Mouse (Mus musculus) midbrain, embryonic 12.5 days (tissue): ENCODE results near the gene Cd96. TPM values are rescaled to one million over a fixed set of nuclear protein-coding genes. Genes with fewer than 3 reads are reported as not detected.

ENCODE experiments used
- ATAC-seq: fragments of 200-750 bp; cut with Nextera tagmentation; 2 replicates; pipeline ENCODE4 v1.8.0; 2017; ENCODE audit warnings: low read depth, moderate TSS enrichment, moderate library complexity; ENCODE audit not compliant: low FRiP score
- H3K27ac ChIP-seq: fragments of 300-500 bp; sonication (generic); replicated peaks from 2 replicates; pipeline ENCODE4 v1.5.1; 2016; ENCODE audit warnings: mild to moderate bottlenecking
- H3K27me3 ChIP-seq: fragments of 300-500 bp; sonication (generic); 2 replicates; pipeline ENCODE4 v1.6.1; 2016; ENCODE audit warnings: mild to moderate bottlenecking
- H3K36me3 ChIP-seq: fragments of 300-500 bp; sonication (generic); 2 replicates; pipeline ENCODE4 v1.6.1; 2016
- H3K4me1 ChIP-seq: fragments of 300-500 bp; sonication (generic); 2 replicates; pipeline ENCODE4 v1.6.1; 2016
- H3K4me2 ChIP-seq: fragments of 300-500 bp; sonication (generic); replicated peaks from 2 replicates; pipeline ENCODE4 v1.6.1; 2016; ENCODE audit warnings: mild to moderate bottlenecking, moderate library complexity
- H3K4me3 ChIP-seq: fragments of 300-500 bp; sonication (generic); 2 replicates; pipeline ENCODE4 v1.5.1; 2016; ENCODE audit warnings: mild to moderate bottlenecking
- H3K9ac ChIP-seq: fragments of 300-500 bp; sonication (generic); replicated peaks from 2 replicates; pipeline ENCODE4 v1.6.1; 2016; ENCODE audit warnings: mild to moderate bottlenecking, moderate library complexity
- H3K9me3 ChIP-seq: fragments of 300-500 bp; sonication (generic); 2 replicates; pipeline ENCODE4 v1.6.1; 2016; ENCODE audit warnings: mild to moderate bottlenecking
- WGBS: fragments of 180-500 bp; shearing (Covaris S2); methylation state at CpG from one replicate; pipeline ENCODE4 v1.1.7; 2016; 5-methylcytosine and 5-hydroxymethylcytosine counted together
- polyA plus RNA-seq: library from polyadenylated mRNA; unstranded; fragments of >200 nt; fragmentation: Nextera tagmentation; extraction: Ambion mirVana; gene quantifications from 2 replicates; pipeline ENCODE4 v1.2.1, GENCODE M21; 2016

Cd96 gene
- polyA plus RNA-seq, 1 experiment from 2014 or later, result not detected

DNA sequence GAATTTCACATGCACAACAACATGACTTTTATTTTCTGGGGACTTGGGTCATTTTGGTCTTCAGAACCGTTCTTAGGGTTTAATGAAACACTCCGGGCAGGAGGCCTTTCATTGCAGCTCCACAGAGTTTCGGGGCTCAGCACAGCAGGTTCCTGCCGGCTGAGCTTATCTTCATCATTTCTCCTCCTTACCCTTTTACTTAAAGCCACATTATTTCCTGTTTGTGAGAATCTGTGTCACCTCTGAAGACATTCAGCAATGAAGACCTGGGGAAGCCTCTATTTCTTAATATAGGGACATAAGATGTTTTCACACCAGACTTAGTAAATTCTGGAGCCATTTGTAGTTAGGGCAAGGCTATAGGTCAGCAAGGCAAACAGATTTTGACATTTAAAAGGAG is 12.6 kb downstream of the Cd96 start:
- Histone ChIP-seq H3K9ac (no peak overlapping the region), H3K4me3 (no peak overlapping the region), H3K27ac (no peak overlapping the region), H3K4me1 (no peaks in the 10 kb centered on the region), H3K9me3 (no peaks in the 10 kb centered on the region), H3K36me3 (no peaks in the 10 kb centered on the region), H3K27me3 (no peaks in the 10 kb centered on the region), H3K4me2 (no peak overlapping the region)
- ATAC-seq, result no peak
- WGBS, result 58% methylated on average over 4 of the region's 4 CpGs

DNA sequence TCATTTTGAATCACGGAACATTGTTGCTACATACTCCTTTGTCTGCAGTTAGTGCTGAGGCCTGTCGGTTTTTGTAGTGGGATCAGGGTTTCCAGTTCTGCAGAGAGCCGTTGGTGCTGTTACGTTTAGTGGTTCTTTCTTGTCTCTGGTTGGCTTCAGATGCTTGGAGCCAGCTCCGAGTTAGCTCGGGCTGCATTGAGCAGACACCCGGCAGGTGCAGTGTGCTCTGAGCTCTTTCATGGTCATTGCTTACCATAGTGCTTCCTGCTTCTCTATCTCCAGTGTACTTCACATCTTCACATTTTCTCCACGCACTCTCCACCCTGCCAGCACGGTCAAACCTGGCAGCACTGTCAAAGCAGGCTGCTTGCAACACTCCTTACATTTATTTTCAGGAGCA is 15.6 kb downstream of the Cd96 start:
- Histone ChIP-seq H3K36me3 (no peaks in the 10 kb centered on the region), H3K27me3 (no peaks in the 10 kb centered on the region), H3K4me2 (no peak overlapping the region), H3K9me3 (no peaks in the 10 kb centered on the region), H3K4me1 (no peaks in the 10 kb centered on the region), H3K4me3 (no peak overlapping the region), H3K27ac (no peak overlapping the region), H3K9ac (no peak overlapping the region)
- ATAC-seq, result no peak
- 81% methylated on average over 9 of the region's 9 CpGs for WGBS

DNA sequence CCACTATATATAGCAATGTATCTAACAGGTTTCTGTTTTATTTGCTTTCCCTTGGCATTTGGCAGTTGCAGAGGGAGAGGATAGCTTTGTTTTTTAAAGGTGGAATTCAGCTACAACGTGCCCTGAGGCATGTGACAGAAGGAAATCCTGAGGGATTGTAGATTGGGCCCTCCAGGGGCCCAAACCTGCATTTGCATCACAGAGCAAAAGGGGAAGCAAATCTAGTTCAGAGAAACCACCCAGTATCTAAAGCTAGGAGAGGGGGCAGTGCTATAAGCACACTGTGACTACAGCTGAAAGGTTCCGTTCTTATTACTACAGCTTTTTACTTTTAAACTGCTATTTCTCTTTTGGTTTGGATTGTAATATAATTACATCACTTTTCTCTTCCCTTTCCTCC is 18.3 kb downstream of the Cd96 start:
- no peaks in the 10 kb centered on the region for H3K27me3 ChIP-seq
- no peaks in the 10 kb centered on the region for H3K9me3 ChIP-seq
- no peak for ATAC-seq
- no peak overlapping the region for H3K27ac ChIP-seq
- WGBS, result 43% methylated on average over 2 of the region's 2 CpGs
- H3K4me1 ChIP-seq, result no peaks in the 10 kb centered on the region
- no peak overlapping the region for H3K4me3 ChIP-seq
- H3K36me3 ChIP-seq, result no peaks in the 10 kb centered on the region
- no peak overlapping the region for H3K9ac ChIP-seq
- H3K4me2 ChIP-seq, result no peak overlapping the region

DNA sequence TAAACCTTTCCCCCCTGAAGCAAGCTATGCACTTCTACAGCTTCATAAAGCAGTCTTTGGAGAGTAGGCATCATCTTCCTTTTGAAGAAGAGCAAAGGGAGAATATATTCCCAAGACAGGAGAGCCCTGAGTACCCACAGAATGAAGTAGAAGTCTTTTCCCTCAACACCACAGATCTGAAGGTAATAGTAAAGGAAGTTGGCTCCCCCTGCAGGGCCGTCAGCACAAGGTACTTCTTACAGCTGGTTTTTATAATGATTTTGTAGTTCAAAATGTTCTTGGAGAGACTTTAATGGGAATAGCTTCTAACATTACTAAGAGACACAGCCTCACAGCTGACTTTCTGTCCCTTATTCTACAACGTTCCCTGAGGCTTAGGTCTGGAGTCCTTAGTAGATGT is 19.8 kb downstream of the Cd96 start:
- Histone ChIP-seq H3K4me2 (no peak overlapping the region), H3K9ac (no peak overlapping the region), H3K36me3 (no peaks in the 10 kb centered on the region), H3K4me3 (no peak overlapping the region), H3K27me3 (no peaks in the 10 kb centered on the region), H3K4me1 (no peaks in the 10 kb centered on the region), H3K9me3 (no peaks in the 10 kb centered on the region), H3K27ac (no peak overlapping the region)
- no peak for ATAC-seq
- 73% methylated on average over 2 of the region's 2 CpGs for WGBS

DNA sequence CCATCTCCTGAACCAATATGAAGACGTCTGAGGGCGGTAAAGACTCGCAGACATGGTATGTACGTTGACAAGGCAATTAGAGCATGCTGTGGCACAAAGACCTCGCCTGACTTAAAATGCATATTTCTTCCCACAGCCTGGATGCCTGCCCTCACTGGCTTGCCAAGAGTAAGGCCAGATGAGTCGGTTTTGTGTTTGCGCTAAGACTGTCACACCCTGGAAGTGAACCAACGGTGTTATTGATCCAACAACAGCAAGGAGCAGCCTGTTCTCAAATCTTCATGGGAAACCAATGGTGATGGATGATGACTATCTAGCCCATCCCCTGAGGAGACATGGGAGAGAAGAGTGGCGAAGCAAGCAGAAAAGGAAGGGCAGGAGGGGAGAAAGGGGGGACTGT is 22.6 kb downstream of the Cd96 start:
- Histone ChIP-seq H3K4me2 (no peak overlapping the region), H3K9ac (no peak overlapping the region), H3K9me3 (no peaks in the 10 kb centered on the region), H3K27me3 (no peaks in the 10 kb centered on the region), H3K27ac (no peak overlapping the region), H3K4me3 (no peak overlapping the region), H3K36me3 (no peaks in the 10 kb centered on the region), H3K4me1 (no peaks in the 10 kb centered on the region)
- ATAC-seq, result no peak
- 81% methylated on average over 9 of the region's 9 CpGs for WGBS

DNA sequence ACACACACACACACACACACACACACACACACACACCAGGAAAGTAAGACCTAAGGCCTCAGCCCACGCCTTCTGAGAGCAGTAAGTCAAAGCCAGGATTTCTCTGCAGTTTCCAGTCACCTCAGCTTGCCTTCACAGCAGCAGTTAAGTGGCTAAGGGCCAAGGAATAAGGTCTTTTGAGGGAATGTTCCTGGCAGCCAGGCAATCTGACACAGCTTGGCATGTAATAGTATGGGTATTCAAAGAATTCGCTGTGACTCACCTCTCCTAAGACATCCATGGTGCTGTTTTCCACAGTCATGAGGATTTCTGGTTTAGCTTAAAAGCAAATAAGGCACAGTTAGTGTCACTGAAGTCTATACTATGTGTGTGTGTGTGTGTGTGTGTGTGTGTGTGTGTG is 25.6 kb downstream of the Cd96 start:
- Histone ChIP-seq H3K27me3 (no peaks in the 10 kb centered on the region), H3K4me3 (no peak overlapping the region), H3K9me3 (no peaks in the 10 kb centered on the region), H3K9ac (no peak overlapping the region), H3K4me1 (no peaks in the 10 kb centered on the region), H3K27ac (no peak overlapping the region), H3K4me2 (no peak overlapping the region), H3K36me3 (no peaks in the 10 kb centered on the region)
- 80% methylated on average over 2 of the region's 2 CpGs for WGBS
- no peak for ATAC-seq

DNA sequence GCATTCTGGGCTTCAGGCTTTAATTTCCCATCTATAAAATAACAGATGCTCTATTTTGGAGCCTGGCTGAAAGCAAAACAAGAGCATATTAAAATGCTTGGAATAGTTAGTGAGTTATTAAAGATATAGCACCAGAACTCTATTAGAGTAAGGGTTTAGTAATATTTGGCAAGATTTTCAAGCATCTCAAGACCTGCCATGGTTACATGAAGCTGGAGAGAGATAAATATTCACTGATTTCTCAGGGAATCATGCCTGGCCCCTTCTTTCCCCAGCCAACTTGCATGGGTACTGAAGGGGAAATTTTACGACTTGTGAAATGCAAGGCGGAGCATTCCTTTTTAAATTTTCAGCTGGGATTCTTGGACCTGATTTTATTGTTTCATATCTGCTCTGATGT is 27.1 kb downstream of the Cd96 start:
- Histone ChIP-seq H3K9me3 (no peaks in the 10 kb centered on the region), H3K4me1 (no peaks in the 10 kb centered on the region), H3K9ac (no peak overlapping the region), H3K27ac (no peak overlapping the region), H3K27me3 (no peaks in the 10 kb centered on the region), H3K4me3 (no peak overlapping the region), H3K36me3 (no peaks in the 10 kb centered on the region), H3K4me2 (no peak overlapping the region)
- 91% methylated on average over 2 of the region's 2 CpGs for WGBS
- ATAC-seq, result no peak

DNA sequence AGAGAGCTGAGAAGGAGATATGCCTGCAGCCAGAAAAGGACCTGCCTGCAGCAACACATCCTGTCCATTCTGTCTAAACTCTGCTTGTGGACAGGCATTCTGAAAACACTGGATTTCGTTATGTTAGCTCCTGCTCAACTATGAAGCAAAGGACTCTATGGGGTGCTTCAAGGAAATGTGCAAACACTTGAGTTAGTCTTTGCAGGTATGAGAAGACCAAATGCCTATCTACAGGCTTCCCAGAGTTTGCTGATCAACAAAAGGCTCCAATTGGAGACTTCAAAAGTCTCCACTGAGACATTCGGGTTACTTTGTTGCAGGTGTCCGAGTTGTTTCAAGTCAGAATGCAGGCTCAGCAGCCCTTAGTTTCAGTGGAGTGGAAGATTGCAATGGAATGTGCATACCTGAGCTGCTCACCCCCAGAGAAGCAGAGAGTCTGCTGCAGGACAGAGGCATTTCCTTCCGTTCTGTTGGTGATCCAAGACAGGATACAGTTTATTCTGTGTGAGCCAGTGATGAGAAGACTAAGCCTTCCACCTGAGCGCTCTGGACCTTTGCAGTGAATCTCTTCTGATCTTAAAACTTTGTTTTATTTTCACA is 33.1 kb downstream of the Cd96 start:
- ATAC-seq, result no peak
- no peak overlapping the region for H3K27ac ChIP-seq
- H3K4me3 ChIP-seq, result no peak overlapping the region
- H3K4me2 ChIP-seq, result no peak overlapping the region
- no peaks in the 10 kb centered on the region for H3K36me3 ChIP-seq
- H3K4me1 ChIP-seq, result no peaks in the 10 kb centered on the region
- no peak overlapping the region for H3K9ac ChIP-seq
- WGBS, result 81% methylated on average over 5 of the region's 5 CpGs
- no peaks in the 10 kb centered on the region for H3K27me3 ChIP-seq
- no peaks in the 10 kb centered on the region for H3K9me3 ChIP-seq

DNA sequence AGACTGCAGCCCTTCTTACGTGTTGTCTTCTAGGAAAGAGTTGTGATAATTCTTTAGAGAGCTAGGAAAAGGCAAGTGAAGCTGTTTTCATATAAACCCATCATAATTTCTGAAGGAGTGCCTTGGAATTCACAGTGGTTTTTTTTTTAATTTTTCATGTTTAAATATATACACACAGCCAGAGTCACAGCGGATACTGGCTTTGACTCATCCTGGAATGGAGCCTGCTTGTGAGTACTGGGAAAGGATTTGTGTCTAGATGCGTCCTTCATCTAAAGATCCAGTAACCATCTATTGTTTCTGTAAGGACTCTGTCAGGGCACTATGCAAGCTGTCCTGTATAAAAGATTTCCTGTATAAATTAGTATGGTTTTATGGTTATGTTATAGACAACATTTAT is 52.1 kb downstream of the Cd96 start:
- Histone ChIP-seq H3K27ac (no peak overlapping the region), H3K36me3 (no peaks in the 10 kb centered on the region), H3K4me3 (no peak overlapping the region), H3K9me3 (no peaks in the 10 kb centered on the region), H3K4me1 (no peaks in the 10 kb centered on the region), H3K9ac (no peak overlapping the region), H3K27me3 (no peaks in the 10 kb centered on the region), H3K4me2 (no peak overlapping the region)
- no peak for ATAC-seq
- WGBS, result 88% methylated on average over 3 of the region's 3 CpGs

DNA sequence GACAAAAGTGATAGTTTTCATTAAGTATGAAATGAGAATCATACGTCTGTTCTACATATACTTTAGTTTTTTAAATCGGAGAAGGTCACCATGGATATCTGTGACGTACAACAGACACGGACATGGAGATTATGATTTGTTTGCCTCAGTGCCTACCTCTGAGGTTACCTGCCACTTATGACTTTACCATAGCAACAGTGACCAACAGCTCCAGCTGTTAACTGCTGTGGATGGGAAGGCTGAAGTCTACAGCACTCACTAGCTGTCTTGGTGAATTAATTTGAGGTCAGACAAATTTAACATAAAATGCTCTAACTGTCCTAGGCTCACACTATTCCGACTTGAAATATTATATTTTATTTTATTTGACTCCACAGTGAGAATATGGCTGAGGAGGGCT is 56.8 kb downstream of the Cd96 start:
- H3K4me1 ChIP-seq, result no peaks in the 10 kb centered on the region
- H3K4me2 ChIP-seq, result no peak overlapping the region
- no peaks in the 10 kb centered on the region for H3K27me3 ChIP-seq
- no peak for ATAC-seq
- H3K9ac ChIP-seq, result no peak overlapping the region
- no peaks in the 10 kb centered on the region for H3K36me3 ChIP-seq
- no peak overlapping the region for H3K27ac ChIP-seq
- H3K9me3 ChIP-seq, result no peaks in the 10 kb centered on the region
- 90% methylated on average over 5 of the region's 5 CpGs for WGBS
- no peak overlapping the region for H3K4me3 ChIP-seq

DNA sequence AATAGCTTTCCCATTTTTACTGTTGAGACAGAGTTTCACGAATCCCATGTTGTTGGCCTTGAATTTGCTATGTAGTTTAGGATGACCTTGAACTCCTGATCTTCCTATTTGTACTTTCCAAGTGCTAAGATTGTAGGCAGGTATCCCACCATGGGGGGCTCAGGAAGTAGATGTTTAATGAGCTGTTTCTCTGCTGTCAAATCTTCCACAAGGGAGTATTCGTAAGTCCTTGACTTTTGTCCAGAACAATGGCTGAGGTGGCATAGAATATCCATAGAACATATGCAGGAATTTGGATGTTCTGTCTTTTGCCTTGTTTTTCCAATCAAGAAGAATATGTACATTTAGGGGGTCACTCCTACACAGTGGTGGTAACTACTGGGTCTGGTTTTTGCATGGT is 73.1 kb downstream of the Cd96 start:
- no peak overlapping the region for H3K4me3 ChIP-seq
- H3K36me3 ChIP-seq, result no peaks in the 10 kb centered on the region
- no peak overlapping the region for H3K4me2 ChIP-seq
- no peaks in the 10 kb centered on the region for H3K4me1 ChIP-seq
- WGBS, result 90% methylated on average over 2 of the region's 2 CpGs
- no peak overlapping the region for H3K27ac ChIP-seq
- H3K27me3 ChIP-seq, result no peaks in the 10 kb centered on the region
- no peak overlapping the region for H3K9ac ChIP-seq
- no peak for ATAC-seq
- H3K9me3 ChIP-seq, result no peaks in the 10 kb centered on the region

DNA sequence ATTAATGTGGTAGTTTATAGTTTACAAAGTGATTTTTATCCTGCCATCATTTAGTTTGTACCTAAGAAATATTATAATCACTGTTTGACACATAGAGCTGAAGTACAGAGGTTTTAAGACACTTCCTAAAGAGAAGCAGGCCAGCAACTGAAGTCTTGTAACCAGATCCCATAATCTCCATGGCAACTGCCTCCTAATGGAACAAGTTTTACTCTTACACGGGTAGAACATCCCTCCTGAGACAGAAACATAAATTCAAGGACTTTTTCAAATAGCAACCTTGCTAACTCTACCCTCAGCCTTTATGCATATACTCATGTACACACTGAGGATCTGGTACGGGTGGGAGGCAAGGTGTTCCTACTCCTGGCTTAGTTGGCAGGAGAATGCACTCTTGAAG is 83.8 kb downstream of the Cd96 start:
- no peak overlapping the region for H3K4me3 ChIP-seq
- H3K4me2 ChIP-seq, result no peak overlapping the region
- no peak for ATAC-seq
- H3K27ac ChIP-seq, result no peak overlapping the region
- H3K27me3 ChIP-seq, result no peaks in the 10 kb centered on the region
- 0 out of 2 replicates have a peak, but pooled peaks cover under 1% of the 10 kb centered on the region for H3K4me1 ChIP-seq
- H3K9me3 ChIP-seq, result no peaks in the 10 kb centered on the region
- 58% methylated on average over 2 of the region's 2 CpGs for WGBS
- H3K9ac ChIP-seq, result no peak overlapping the region
- no peaks in the 10 kb centered on the region for H3K36me3 ChIP-seq

DNA sequence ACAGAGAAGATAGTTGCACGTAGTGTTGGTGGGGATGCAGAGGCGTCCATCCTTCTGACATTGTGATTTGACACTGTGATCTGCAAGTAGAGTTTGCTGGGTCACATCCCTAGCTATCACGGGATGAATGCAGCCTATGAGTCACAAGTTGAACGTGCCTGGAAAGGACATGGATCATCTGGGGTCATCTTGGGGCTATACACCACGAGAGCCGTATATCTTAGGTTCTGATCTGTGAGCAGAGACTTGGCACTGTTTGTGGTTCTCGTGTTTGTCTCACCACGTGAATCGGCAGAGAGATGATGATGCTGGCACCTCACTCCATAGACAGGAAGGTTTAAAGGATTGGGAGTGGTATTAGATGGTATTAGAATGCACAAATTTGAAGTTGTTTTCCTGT is 86.2 kb downstream of the Cd96 start:
- ATAC-seq, result no peak
- H3K4me2 ChIP-seq, result no peak overlapping the region

More for the DNA sequence above, 86.2 kb downstream of the Cd96 start:
- no peak overlapping the region for H3K9ac ChIP-seq
- H3K27ac ChIP-seq, result no peak overlapping the region
- H3K27me3 ChIP-seq, result no peaks in the 10 kb centered on the region
- 0 out of 2 replicates have a peak, but pooled peaks cover 5% of the 10 kb centered on the region for H3K4me1 ChIP-seq
- no peak overlapping the region for H3K4me3 ChIP-seq
- no peaks in the 10 kb centered on the region for H3K36me3 ChIP-seq
- H3K9me3 ChIP-seq, result no peaks in the 10 kb centered on the region
- 82% methylated on average over 9 of the region's 9 CpGs for WGBS
